Mouse (Mus musculus) thymus, postnatal 25 days (tissue): Measurements from ENCODE around the gene Plet1.

ENCODE experiments used
- DNase-seq: peaks from one replicate; pipeline ENCODE4 v3.0.0; 2022

Plet1 gene

DNA sequence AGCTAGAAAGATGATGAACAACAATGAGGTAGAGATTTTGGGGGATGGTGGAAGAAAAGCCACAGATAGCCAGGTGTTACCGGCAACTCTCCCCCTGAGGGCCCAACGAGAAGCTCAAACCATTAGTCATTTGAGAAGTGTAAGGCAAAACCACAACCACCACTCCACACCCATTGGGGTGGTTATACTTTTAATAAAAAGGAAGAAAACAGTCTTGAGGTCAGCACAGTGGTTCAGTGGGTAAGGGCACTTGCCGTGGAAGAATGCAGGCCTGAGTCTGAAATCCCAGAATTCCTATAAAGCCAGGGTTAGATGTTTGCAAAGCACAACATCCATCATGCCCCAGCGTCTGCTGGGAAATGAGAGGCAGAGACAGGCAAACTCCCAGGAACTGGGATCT, 43.0 kb downstream of the Plet1 start:
- DNase-seq: no peak

DNA sequence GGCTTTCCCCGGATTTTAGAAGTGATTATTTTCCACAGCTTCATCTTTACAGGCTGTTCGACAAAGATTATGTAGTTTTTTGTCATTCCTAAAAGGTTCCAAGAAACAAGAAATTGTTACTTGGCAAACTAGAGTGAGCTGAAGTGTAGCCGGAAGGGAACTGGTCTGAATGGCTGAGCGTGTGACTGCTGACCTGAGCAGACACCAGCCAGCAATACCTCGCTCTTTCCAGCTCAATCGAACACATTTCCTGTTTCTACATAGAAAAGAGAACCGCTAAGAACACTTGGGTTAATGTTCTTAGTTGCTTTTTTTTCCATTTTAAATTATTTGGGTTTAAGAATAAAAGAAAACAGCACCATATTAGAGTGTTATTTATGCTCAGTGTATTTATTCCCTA, 45.8 kb downstream of the Plet1 start:
- DNase-seq: no peak

- no peak for DNase-seq
Observed at GRCm38 (mm10) chr9:50542401-50542800, 48.1 kb downstream of the Plet1 start.

GRCm38 (mm10) chr9:50547859-50548478, 53.6 kb downstream of the Plet1 start:
- peak; percentile 61 for DNase-seq

GRCm38 (mm10) chr9:50548936-50549335, 54.6 kb downstream of the Plet1 start:
- DNase-seq: no peak

DNA sequence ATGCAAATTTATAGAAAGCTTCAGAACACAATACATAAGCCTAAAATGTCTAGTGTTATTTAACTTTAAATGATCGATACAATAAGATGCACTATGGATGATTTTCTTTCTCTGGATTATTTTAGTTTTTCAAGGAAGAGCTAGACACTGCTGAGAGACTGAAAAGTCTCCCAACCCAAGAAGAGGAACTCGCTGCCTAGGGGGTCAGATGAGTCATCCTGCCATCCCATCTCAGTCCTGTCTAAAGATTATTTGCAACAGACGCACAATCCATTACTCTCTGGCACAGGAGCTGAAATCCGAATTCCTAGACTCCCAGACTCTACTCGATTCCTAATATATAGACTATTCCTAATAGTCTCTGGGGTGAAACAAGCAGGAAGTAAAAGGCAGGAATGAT, 57.9 kb downstream of the Plet1 start:
- DNase-seq: no peak

- DNase-seq: no peak
Observed at GRCm38 (mm10) chr9:50553547-50553946, 59.2 kb downstream of the Plet1 start.

DNA sequence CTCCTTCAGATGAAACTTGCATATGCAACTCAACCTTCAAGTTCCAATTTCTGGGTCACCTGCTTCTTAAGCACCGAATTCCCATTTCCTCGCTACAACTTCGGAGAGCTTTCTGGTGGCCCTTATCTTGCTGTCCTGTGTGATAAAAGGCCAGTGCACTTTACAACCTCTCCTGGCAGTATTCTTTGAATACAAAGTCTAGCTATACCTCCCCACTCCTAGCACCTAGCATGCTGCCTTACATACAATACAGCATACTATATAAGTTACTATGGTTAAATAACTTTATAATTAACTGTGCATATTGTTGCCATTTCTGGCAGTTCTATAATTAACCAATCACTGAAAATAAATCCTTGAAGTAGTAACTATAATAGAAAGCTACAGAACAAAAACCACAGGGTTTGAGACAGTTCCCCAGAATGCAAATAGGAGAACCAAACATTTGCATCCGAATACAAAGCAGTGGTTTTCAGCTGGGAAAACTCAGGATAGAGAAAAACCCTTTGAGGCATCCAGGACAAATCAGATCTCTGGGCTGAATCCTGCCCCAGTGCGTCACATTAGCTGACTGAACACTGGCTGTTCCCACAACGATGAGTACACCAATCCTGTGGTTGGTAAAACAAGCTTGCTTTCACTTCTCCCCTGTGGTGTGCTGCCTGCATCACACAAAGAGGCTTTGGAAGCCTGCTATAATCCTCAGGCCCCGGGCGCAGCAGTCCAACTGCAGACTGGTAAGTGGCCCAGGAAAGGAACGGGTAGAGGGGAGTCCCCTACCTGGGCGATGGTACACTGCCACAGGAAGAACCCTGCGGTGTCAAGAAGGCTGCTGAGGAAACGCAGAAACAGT, 60.1 kb downstream of the Plet1 start, which contains the start of gene Il18:
Il18 (plus strand) TSS at position 587 of the 853 bp plus-strand sequence.
- DNase-seq: peak; percentile 43

DNA sequence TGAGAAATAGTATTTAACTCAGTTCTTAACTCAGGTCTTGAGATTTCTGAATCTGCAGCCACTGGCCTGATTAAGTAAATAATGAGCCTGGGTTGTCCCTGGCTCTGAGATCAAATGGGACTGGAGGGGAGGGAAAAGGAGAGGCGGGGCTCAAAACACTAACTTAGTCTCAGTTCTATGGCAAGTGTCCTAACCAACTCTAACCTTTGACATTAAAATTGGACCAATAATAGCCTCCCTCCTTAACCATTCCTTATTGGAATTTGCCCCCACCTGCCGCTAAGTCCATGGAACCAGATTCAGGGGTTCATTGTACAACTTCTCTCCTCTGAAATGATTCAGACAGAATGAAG, 60.7 kb downstream of the Plet1 start, which contains the start of gene Bco2:
Bco2 (minus strand) TSS at position 88 of the 353 bp plus-strand sequence.
- DNase-seq: no peak
